Mouse (Mus musculus) T-helper 1 cell (primary cell): ENCODE results near the gene Poll.

Experiments used
- in situ Hi-C: fragments of 300-600 bp; cut with MboI, MseI; formaldehyde crosslinking; loops from one replicate; pipeline ENCODE4 v1.15.1; 2025; ENCODE audit warnings: high pct_unique_total_duplicates

The Poll gene

DNA sequence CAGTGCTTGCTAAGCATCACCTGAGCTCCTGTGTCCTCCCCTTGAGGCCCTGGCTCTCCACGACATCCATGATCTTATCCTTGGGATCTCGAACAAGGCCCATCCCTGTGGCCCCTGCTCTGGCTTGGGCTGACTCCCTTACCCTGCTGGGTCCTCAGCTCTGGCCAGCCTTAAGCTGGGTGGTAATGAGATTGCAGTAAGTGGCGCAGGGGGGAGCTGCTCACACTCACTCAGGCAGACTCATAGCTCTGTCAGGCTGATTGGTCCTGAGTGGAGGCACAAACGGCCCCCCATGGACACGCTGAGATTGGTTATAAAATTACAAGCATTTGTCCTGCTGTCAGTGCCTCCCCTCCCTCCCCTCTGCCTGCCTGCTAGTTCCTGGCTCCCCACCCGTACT, 24.4 kb downstream of the Poll start:
- in situ Hi-C loops: no loop called here

DNA sequence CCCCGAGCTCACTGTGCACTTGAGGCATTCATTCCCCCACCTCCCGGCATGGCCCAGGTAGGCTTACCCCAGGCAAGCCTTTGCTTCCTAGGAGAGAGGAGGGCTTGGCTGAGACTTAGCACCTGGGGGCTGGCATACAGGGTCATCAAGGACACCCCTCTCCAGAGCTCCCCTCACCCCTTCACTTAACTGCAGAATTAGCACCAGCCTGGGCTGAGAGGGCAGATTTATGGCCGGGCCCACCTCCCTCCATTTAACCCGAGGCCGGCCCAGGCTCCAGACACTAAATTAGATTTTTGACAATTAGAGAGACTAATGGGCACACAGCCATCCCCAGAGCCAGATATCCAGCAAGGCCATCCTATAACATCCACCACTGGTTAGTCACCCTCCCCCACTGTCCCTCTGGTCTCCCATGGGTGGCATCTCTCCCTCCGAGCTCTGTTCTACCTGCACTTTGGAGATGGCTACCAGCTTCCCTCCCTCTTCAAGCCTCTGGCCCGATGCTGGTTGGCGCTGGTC, 25.1 kb downstream of the Poll start:
- in situ Hi-C loops: no loop called here

DNA sequence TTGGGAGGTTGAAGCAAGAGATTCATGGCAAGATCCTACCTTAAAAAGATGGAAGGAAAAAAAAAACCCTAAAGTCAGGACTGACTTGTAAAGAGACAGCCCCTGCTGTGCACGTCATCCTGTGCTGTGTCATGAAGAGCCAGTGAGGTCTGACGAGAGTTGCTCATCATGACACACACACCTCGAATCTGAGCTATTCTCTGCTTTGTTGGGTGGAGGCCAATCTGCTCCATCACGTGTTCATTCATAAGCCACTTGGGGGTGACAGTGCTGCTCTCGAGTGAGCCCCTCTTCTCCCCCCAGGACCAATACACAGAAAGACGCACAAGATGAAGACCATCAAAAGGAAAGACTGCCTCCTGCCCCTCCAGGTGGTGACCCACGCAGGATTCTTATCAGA, 26.7 kb downstream of the Poll start:
- in situ Hi-C loops: no loop called here

DNA sequence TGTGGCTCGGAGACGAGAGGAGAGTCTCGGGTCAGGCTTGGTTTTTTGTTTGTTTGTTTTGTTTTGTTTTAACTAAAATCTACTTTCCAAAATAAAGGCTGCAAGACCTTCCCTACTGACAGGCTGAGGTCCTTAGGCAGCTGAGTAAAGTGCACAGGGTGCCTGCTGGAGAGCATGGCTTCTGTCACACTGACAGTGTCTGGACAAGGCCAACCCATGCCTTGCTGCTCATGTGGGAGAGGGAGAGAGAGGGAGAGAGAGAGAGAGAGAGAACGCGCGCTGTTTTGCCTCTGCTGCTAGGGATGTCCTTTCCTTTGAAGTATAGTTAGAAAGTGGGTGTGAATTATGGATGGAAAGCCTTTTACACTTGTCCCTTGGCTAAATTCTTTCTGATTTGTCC, 28.8 kb downstream of the Poll start:
- in situ Hi-C loops: no loop called here

DNA sequence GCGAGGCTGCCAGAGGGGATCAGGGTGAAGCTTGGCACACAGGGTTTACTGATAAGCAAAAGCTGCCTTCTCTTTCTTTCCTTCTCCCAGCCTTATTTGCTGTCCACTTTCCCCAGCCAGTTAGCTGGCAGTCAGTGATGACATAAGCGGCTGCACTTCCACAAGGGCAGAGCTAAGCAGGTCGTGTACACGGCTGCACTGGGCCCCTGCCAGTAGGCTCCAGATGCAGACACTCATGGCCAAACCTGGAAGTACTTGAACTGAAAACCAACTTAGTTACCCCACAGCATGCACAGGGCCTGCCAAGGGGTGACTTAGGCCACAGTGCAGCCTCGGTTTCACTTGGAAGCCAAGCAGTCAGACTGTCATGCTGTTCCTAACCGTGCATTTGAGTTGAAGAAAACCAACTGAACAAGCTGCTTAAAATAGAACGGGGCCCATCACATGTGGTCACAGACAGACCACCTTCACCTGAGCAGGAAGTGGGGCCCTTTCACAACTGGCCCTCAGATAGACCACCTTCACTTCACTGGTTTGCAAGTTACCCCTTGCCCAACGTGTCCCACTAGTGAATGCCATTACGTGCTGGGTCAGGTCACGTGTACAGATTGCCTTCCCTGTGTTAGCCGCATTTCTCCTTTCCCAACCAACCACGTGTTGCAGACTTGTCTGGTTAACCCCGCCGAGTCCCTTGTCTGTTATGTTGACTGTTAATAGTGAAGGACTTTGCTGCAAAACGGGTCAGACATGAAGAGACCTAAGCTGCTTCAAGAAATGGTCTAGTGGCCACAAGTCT, 29.9 kb downstream of the Poll start:
- in situ Hi-C loops: no loop called here

DNA sequence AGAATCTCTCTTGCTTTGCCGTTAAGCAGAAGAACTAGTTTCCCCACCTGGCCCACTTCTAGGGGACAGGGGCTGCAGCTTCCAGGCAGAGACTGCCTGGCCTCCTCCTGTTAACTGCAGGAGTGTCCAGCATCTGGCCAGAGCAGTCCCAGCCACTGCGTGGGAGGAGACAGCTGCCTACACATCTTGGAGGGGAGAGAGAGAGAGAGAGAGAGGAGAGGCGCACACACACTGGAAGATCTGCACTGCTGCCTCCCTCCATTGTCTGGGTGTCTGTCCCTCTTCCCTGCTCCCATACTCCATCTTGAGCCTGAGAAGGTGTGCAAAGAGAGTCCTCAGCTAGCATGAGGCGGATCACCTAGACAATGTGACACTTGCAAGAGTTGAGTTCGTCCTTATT, 31.0 kb downstream of the Poll start:
- in situ Hi-C loops: loop anchor here (10.0 kb wide), 1 partner anchor 346 kb away; no protein-coding TSS in a partner anchor

DNA sequence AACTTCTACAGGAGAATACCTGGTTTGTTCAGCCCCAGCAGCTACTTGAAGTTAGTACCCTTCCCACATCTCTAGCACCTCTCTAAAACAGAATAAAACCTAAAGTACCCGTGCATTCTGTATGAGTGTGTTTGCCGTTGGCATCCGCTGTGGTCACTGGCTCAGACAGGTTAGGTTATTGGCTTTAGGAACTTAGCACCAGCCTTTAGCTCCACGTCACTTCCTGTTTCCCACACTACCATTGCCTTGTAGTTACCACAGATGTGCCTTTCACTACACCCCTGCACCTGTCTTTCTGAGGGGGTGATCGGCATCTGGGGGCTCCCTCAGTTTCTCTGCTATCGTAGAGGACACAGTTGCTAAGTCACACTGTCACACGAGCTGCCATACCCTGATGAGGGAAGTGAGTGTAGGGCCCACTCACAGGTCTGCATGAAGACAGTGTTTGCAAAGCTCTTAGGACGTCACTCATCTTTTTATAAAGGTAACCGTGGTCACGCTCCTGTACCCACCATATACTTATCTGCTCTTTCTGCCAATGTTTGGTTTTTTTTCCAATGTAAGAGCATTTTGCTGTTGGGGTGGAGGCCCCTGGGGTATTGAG, 32.3 kb downstream of the Poll start:
- in situ Hi-C loops: loop anchor here (10.0 kb wide), 1 partner anchor 347 kb away; no protein-coding TSS in a partner anchor

DNA sequence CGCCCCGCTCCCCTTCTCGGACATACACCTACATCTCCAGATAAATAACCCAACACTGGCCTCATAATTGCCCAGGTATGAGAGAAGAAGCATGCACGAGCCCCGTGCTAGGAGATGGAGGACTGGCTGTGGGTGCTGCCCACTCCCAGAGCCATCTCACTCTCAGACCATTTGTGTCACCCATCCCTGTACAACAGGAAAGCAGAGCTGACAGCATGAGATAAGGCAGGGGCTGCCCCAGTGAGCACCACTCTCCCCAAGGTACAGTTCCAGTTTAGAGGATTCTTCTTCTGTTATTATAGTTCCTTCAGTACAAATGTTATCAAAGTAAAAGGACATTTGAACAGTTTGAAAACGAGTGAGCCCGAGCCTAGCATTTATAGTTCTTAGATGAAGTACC, 32.9 kb downstream of the Poll start:
- in situ Hi-C loops: loop anchor here (10.0 kb wide), 1 partner anchor 347 kb away; no protein-coding TSS in a partner anchor

DNA sequence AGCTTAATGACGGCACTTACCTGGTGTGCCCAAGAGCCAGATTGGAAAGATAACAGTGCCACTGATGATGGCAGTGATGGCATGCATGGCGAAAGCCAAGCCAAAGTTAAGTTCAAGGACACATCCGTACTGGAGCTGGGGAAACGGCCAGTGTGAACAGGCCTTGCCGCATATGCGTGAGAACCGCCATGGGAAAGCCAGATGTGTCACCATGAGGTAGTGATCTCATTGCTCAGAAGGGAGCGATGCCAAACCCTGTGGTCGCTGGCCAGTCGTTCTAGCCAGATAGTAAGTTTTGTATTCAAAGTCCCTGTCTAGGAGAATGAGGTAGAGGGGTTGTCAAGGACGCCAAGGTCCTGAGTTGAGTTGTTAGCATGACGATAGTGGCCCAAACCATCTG, 44.1 kb downstream of the Poll start:
- in situ Hi-C loops: loop anchor here (5.0 kb wide), 1 partner anchor 106 kb away; no protein-coding TSS in a partner anchor

DNA sequence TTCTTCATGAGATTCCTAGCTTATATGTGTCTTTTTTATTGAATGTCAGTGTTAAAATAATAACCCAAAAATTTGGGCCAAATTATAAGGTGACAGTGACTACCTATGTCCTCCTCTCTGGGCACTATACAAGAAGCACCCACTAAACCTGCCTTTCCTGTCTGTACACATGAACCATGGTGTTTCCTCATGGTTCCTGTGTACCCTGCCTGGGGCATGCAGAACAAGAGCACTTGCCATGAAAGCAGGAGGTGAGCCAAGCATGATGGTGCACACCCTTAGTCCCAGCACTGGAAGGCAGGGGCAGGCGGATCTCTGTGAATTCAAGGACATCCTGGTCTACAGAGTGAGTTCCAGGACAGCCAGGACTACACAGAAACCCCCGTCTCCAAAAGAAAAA, 45.0 kb downstream of the Poll start:
- in situ Hi-C loops: loop anchor here (5.0 kb wide), 1 partner anchor 107 kb away; no protein-coding TSS in a partner anchor

DNA sequence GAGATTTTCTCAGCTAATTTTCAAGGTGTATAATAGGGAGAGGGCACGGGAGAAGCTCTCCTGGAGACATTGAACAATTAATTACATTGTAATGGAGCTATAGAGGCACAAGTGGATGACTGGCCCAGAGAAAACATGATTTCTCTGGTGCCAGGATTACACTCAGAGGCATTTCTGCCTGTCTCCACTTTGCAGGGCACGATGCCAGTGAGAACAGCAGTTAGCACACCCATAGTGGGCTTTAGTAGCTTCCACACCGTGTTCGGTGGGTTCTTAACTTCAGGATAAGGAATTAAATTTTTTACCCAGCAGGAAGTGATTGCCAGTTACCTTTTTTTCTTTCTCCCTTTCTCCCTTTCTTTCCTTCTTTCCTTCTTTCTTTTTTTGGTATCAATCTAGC, 48.9 kb downstream of the Poll start:
- in situ Hi-C loops: loop anchor here (5.0 kb wide), 1 partner anchor 59 kb away; no protein-coding TSS in a partner anchor

DNA sequence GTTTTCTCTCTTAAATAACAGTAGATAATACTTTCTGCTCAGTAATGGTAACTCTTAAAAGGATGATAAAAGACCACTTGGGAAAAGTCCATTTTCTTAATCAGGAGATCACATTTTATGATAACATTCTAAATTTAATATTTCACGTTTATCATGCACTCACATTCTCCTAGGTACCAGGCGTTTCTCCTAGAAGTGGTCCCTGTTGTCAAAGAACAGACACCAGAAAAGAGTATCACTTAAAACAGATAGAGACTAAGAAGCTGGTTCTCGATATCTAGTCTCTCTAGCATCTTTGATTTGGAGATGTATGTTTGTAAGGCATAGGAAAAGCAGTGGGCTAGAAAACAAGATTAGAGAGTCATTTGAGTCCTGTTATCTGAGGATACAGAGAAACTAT, 49.7 kb downstream of the Poll start:
- in situ Hi-C loops: loop anchor here (5.0 kb wide), 1 partner anchor 58 kb away; no protein-coding TSS in a partner anchor

DNA sequence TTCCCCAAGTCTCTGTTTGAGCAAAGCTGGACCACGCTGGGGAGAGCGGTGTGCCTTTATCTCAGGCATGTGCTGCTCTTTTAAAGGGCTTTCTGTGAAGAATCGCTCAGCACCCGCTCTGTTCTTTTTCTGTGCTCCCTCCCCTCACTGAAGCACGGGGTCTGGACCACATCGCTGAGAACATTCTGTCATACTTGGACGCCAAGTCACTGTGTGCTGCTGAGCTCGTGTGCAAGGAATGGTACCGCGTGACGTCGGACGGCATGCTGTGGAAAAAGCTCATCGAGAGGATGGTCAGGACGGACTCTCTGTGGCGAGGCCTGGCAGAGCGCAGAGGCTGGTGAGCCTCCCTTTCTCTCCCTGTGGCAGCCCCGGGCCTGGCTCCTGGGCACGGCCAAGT, 52.8 kb downstream of the Poll start:
- in situ Hi-C loops: no loop called here

DNA sequence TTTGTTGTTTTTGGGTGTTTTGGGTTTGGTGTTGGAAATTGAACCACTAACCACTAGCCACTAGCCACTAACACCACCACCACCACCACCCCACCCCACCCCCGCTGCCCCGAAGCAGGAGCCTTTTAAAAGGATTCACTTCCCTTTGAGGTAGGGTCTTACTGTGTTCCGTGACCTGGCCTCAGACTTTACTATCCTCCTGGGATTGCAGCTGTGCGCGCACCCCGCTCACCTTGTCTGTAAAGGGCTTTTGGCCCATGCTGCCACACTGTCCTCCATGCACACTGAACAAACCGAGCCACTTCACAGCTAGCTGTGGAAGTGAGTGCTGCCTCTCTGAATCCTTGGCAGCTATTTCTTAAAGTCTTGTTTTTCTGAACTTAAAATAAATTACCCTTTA, 54.9 kb downstream of the Poll start:
- in situ Hi-C loops: no loop called here
